Mouse (Mus musculus) heart, embryonic 14.5 days (tissue): ENCODE results near the gene Tulp4. TPM values are rescaled to one million over a fixed set of nuclear protein-coding genes. Genes with fewer than 3 reads are reported as not detected.
"Not testable (repeated sequence)": the region's sequence is repeated elsewhere in the genome, so short reads cannot be mapped to it uniquely, and the experiment has no call there.

Source experiments
- ATAC-seq: fragments of 200-750 bp; cut with Nextera tagmentation; 2 replicates; pipeline ENCODE4 v1.8.0; 2017; ENCODE audit warnings: low read depth, moderate TSS enrichment; ENCODE audit not compliant: insufficient number of reproducible peaks, insufficient read depth, low FRiP score
- H3K27ac ChIP-seq, 2 experiments: fragments of 200-500 bp in 1 of 2; fragments of 300-500 bp in 1 of 2; sonication (generic) in 1 of 2; replicated peaks in 1 of 2; 2 replicates each; pipeline ENCODE4 v1.5.1; 2012 to 2014; ENCODE audit warnings: low read depth in 2 of 2, low read length in 2 of 2, control low read depth in 1 of 2, mild to moderate bottlenecking in 1 of 2, mixed read lengths in 1 of 2; ENCODE audit not compliant: control insufficient read depth in 1 of 2, insufficient read depth in 1 of 2
- H3K27me3 ChIP-seq: fragments of 300-500 bp; sonication (generic); 2 replicates; pipeline ENCODE4 v1.6.1; 2014; ENCODE audit warnings: mild to moderate bottlenecking, low read length, control low read depth; ENCODE audit not compliant: control insufficient read depth, insufficient read depth
- H3K36me3 ChIP-seq: fragments of 300-500 bp; sonication (generic); 2 replicates; pipeline ENCODE4 v1.6.1; 2014; ENCODE audit warnings: mild to moderate bottlenecking, control low read depth, low read length, mixed read lengths; ENCODE audit not compliant: control insufficient read depth, insufficient read depth
- H3K4me1 ChIP-seq, 2 experiments: fragments of 200-500 bp in 1 of 2; fragments of 300-500 bp in 1 of 2; sonication (generic) in 1 of 2; 2 replicates each; pipeline ENCODE4 v1.6.1; 2012 to 2014; ENCODE audit warnings: low read length in 2 of 2, control low read depth in 1 of 2, mixed read lengths in 1 of 2; ENCODE audit not compliant: control insufficient read depth in 2 of 2, insufficient read depth in 2 of 2
- H3K4me2 ChIP-seq: fragments of 300-500 bp; sonication (generic); 2 replicates; pipeline ENCODE4 v1.6.1; 2014; ENCODE audit warnings: mild to moderate bottlenecking, low read length
- H3K4me3 ChIP-seq, 2 experiments: fragments of 200-500 bp in 1 of 2; fragments of 300-500 bp in 1 of 2; sonication (generic) in 1 of 2; 2 replicates each; pipeline ENCODE4 v1.5.1; 2012 to 2014; ENCODE audit warnings: low read length in 2 of 2, mild to moderate bottlenecking in 2 of 2, control low read depth in 1 of 2, low read depth in 1 of 2, moderate library complexity in 1 of 2; ENCODE audit not compliant: control insufficient read depth in 1 of 2, insufficient read depth in 1 of 2
- H3K9ac ChIP-seq: fragments of 300-500 bp; sonication (generic); 2 replicates; pipeline ENCODE4 v1.6.1; 2014; ENCODE audit warnings: mild to moderate bottlenecking, low read length
- H3K9me3 ChIP-seq: fragments of 300-500 bp; sonication (generic); 2 replicates; pipeline ENCODE4 v1.6.1; 2016; ENCODE audit warnings: low read length, control low read depth; ENCODE audit not compliant: control insufficient read depth
- WGBS: fragments of 180-500 bp; shearing (Covaris S2); extraction: QIAGEN DNeasy Blood & Tissue Kit; methylation state at CpG from one replicate; pipeline ENCODE4 v1.1.7; 2014; 5-methylcytosine and 5-hydroxymethylcytosine counted together
- polyA plus RNA-seq: library from polyadenylated mRNA; unstranded; fragments of >200 nt; fragmentation: Nextera tagmentation; extraction: Ambion mirVana; gene quantifications from 2 replicates; pipeline ENCODE4 v1.2.1, GENCODE M21; 2014

The Tulp4 gene
- polyA plus RNA-seq, 1 experiment from 2014 or later, result 61.4 TPM

- H3K9ac ChIP-seq, H3K4me3 ChIP-seq, H3K27me3 ChIP-seq, ATAC-seq, H3K4me2 ChIP-seq, H3K9me3 ChIP-seq, H3K4me1 ChIP-seq, H3K36me3 ChIP-seq, H3K27ac ChIP-seq: not testable (repeated sequence)
- no CpG with 5 or more reads among the region's 7 CpGs for WGBS
These were observed 126.4 kb downstream of the Tulp4 start for GRCm38 (mm10) chr17:6232633-6233032.

GRCm38 (mm10) chr17:6251298-6251697, 145.1 kb downstream of the Tulp4 start:
- not testable (repeated sequence) for H3K36me3 ChIP-seq, H3K27me3 ChIP-seq, H3K27ac ChIP-seq, H3K4me1 ChIP-seq, H3K4me3 ChIP-seq, H3K4me2 ChIP-seq, H3K9ac ChIP-seq, ATAC-seq, H3K9me3 ChIP-seq
- 83% methylated on average over 1 of the region's 1 CpGs for WGBS

GRCm38 (mm10) chr17:6256400-6257069, 150.3 kb downstream of the Tulp4 start, which contains the start of gene Tmem181a:
Tmem181a (plus strand) TSS chr17:6256860.
- H3K27me3 ChIP-seq, H3K27ac ChIP-seq, H3K9ac ChIP-seq, H3K9me3 ChIP-seq, H3K4me1 ChIP-seq, ATAC-seq, H3K4me3 ChIP-seq, H3K36me3 ChIP-seq: not testable (repeated sequence)
- 0% methylated on average over 9 of the region's 51 CpGs for WGBS
- peak within 1 kb of the TSS; percentile 27; the same call in 1 of the 2 replicates for H3K4me2 ChIP-seq

GRCm38 (mm10) chr17:6257070-6257456, 150.8 kb downstream of the Tulp4 start:
- not testable (repeated sequence) for H3K27me3 ChIP-seq, H3K9ac ChIP-seq, H3K4me1 ChIP-seq, H3K4me3 ChIP-seq, H3K9me3 ChIP-seq, H3K27ac ChIP-seq, ATAC-seq, H3K36me3 ChIP-seq
- 1% methylated on average over 11 of the region's 20 CpGs for whole genome bisulfite sequencing
- H3K4me2 ChIP-seq, result peak overlapping the region; percentile 27; the same call in 1 of the 2 replicates

GRCm38 (mm10) chr17:6269876-6270831, 163.9 kb downstream of the Tulp4 start:
- peak overlapping the region; percentile 68 for H3K4me2 ChIP-seq
- H3K27me3 ChIP-seq, H3K36me3 ChIP-seq, H3K27ac ChIP-seq, H3K4me1 ChIP-seq, H3K9me3 ChIP-seq: not testable (repeated sequence)
- under 1% methylated on average over 48 of the region's 84 CpGs for WGBS
- H3K4me3 ChIP-seq, result peak overlapping the region; percentile 54 to 63
- H3K9ac ChIP-seq, result peak overlapping the region; percentile 78
- peak; percentile 70 for ATAC-seq

- not testable (repeated sequence) for H3K36me3 ChIP-seq, H3K4me1 ChIP-seq, H3K27me3 ChIP-seq, ATAC-seq, H3K9me3 ChIP-seq, H3K27ac ChIP-seq
- under 1% methylated on average over 22 of the region's 25 CpGs for WGBS
- H3K4me3 ChIP-seq, result peak overlapping the region; percentile 54 to 63
- H3K4me2 ChIP-seq, result peak overlapping the region; percentile 68
- peak overlapping the region; percentile 78 for H3K9ac ChIP-seq
These were observed 164.6 kb downstream of the Tulp4 start for GRCm38 (mm10) chr17:6270840-6271239.

- H3K27me3 ChIP-seq, H3K4me2 ChIP-seq, H3K36me3 ChIP-seq, H3K9ac ChIP-seq, H3K27ac ChIP-seq, H3K4me3 ChIP-seq, ATAC-seq, H3K9me3 ChIP-seq, H3K4me1 ChIP-seq: not testable (repeated sequence)
- 83% methylated on average over 6 of the region's 6 CpGs for WGBS
These were observed 165.7 kb downstream of the Tulp4 start for GRCm38 (mm10) chr17:6271970-6272369.
